Mouse (Mus musculus): ENCODE results near the gene Pbld2. TPM values are rescaled to one million over a fixed set of nuclear protein-coding genes. Genes with fewer than 3 reads are reported as not detected.
"Not testable (repeated sequence)": the region's sequence is repeated elsewhere in the genome, so short reads cannot be mapped to it uniquely, and the experiment has no call there.

The Pbld2 gene
- polyA plus RNA-seq, 1 experiment from 2014 or later: 0.76 TPM

DNA sequence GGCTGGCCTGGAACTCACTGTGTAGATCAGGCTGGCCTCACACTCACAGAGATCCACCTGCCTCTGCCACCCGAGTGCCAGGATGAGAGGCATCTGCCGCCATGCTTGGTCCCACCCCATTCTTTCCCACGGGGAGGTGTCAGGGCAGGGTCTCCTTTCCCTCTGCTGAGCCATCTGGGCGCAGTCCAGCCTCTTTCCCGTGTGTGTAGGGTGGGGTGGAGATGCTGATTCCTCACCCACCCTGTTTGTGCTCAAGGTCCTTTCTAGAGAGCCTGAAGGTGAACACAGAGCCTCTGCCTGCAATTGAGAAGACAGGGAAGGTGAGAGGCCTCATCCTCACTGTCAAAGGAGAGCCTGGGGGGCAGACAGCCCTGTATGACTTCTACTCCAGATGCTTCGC, 30.0 kb downstream of the Pbld2 start:
- 95% methylated on average over 6 of the region's 6 CpGs for WGBS
- H3K27ac ChIP-seq; H3K27me3 ChIP-seq (ENCODE audit: poor library complexity, severe bottlenecking); H3K9me3 ChIP-seq; H3K36me3 ChIP-seq (replicated peaks); H3K4me3 ChIP-seq; DNase-seq (ENCODE audit: extremely low spot score, low spot score): not testable (repeated sequence)
- peaks cover 16% of the 10 kb centered on the region for H3K4me1 ChIP-seq

DNA sequence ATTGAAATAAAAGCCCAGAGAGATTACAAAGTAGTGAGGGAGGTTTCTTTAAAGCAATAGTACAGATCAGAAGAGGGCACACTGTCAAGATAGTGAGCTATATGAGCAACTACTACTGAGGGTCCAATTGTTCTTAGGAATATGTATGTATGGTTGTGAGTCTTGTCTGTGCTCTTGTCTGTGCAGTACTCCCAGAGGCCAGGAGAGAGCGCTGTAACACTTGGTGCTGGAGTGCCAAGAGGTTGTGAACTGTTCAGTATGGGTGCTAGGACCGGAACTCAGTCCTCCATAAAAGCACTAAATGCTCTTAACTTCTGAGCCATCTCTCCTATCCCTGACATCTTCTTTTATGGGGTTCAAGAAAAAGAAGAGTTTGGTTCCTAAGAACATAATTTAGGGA, 30.5 kb downstream of the Pbld2 start:
- DNase-seq (ENCODE audit: extremely low spot score, low spot score): no peak
- Histone ChIP-seq H3K4me1 (peaks cover 16% of the 10 kb centered on the region), H3K27me3 (ENCODE audit: poor library complexity, severe bottlenecking) (no peaks in the 10 kb centered on the region), H3K9me3 (no peaks in the 10 kb centered on the region), H3K27ac (no peak overlapping the region), H3K36me3 (replicated peaks) (no peaks in the 10 kb centered on the region), H3K4me3 (no peak overlapping the region)
- WGBS: 74% methylated on average over 2 of the region's 2 CpGs

DNA sequence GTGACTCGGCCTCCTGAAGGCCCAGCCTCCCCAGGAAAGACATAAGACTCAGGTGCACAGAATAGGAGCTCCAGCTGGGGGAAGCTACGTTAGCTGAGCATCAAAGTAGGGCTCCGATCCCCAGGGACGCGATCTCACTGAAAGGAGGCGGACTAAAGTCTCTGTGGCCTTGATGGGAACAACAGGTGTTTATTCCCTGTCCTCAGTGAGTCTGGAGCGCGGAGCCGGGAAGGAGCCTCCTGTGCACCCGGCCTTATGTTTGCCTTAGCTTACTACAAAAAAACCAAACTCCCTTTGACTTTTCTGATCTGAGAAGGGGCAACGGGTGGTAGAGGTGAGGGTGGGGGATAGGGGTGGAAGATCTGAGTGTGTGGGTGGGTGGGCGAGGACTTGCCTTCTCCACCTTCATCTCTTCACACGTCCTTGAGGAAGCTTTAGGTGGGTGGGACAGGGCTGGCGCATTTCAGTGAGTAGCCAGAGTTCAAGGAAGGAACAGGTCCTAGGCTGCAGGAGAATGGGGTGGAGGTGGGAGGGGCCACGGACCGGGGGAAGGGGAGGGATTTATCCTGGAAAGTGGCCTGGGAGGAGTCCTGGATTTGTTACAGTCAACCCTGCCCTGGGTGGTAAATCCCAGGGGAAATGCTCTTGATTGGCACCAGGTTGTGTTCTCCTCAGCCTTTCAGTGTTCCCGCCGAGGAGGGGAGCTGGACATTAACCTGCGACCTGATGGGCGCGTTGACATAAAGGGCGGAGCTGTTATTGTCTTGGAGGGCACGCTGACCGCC, 33.0 kb downstream of the Pbld2 start:
- Histone ChIP-seq H3K9me3 (no peaks in the 10 kb centered on the region), H3K27ac (no peak overlapping the region), H3K4me3 (no peak overlapping the region), H3K4me1 (peaks cover 16% of the 10 kb centered on the region), H3K27me3 (ENCODE audit: poor library complexity, severe bottlenecking) (no peaks in the 10 kb centered on the region), H3K36me3 (replicated peaks) (no peaks in the 10 kb centered on the region)
- 42% methylated on average over 24 of the region's 24 CpGs for WGBS
- DNase-seq (ENCODE audit: extremely low spot score, low spot score): no peak

DNA sequence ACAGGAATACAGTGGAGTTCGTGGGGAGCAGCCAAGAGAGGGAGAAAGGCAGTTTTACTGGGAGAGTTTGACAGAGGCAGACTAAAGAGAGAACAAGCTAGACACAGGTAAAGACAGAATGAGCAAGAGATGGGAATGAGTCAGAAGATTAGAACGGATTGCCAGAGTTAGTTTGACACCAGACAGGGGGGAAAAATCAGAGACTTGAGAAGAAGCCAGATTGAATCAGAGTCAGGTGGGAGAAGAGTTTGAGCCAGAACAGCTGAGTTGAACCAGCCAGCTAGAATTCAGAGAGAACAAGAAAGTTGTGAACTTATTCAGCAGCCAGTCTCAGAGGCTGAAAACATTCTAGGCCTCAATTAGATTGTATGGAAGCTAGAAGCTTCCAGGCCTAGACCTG, 35.7 kb downstream of the Pbld2 start, which contains the start of gene Pbld1:
Gene Pbld1 (plus strand): TSS at position 301 of the 400 bp plus-strand sequence.
- Histone ChIP-seq H3K27ac (no peak within 1 kb of the TSS), H3K27me3 (ENCODE audit: poor library complexity, severe bottlenecking) (no peaks in the 10 kb centered on the region), H3K9me3 (no peaks in the 10 kb centered on the region), H3K4me1 (peaks cover 18% of the 10 kb centered on the region), H3K36me3 (replicated peaks) (no peaks in the 10 kb centered on the region), H3K4me3 (no peak within 1 kb of the TSS)
- no peak for DNase-seq (ENCODE audit: extremely low spot score, low spot score)
- WGBS: 89% methylated on average over 2 of the region's 2 CpGs

DNA sequence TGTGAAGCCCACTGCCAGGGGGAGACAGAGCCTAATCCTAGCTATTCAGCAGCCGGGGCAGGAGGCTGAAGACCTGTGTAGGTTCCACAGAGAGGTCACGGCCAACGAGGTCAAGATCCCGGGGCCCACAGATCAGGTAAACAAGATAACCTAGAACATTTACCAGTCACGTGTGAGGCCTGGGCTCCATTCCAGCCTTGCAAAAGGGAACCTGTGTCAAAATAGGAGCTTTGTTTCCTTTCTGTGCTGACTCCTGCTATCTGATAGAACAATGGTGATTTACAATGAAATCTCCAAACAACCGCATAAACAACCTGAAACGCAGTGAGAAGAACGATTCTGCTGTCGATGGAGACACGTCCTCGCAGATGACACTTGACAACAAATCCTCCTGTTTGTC, 36.3 kb downstream of the Pbld2 start:
- H3K4me1 ChIP-seq: peaks cover 23% of the 10 kb centered on the region
- no peak overlapping the region for H3K27ac ChIP-seq
- no peaks in the 10 kb centered on the region for H3K27me3 ChIP-seq (ENCODE audit: poor library complexity, severe bottlenecking)
- H3K4me3 ChIP-seq: no peak overlapping the region
- WGBS: 85% methylated on average over 11 of the region's 11 CpGs
- DNase-seq (ENCODE audit: extremely low spot score, low spot score): no peak
- H3K36me3 ChIP-seq (replicated peaks): no peaks in the 10 kb centered on the region
- H3K9me3 ChIP-seq: no peaks in the 10 kb centered on the region

DNA sequence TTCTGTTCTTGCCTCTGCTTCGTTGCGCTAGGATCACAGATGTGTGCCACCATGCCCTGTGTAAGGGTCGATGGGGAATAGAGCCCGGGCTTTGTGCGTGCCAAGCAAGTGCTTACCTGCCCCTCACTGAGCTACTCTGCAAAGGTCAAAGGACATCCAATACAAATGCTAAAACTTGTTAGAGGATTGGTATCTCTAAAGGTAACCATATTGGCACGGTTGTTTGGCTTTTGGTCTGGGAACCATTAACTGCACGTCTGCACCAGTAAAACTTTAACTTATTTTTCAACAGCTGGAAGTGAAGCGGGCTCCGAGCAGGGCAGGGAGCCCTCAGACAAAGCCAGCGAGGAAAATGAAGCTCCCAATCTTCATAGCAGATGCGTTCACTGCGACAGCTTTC, 37.2 kb downstream of the Pbld2 start:
- no peak overlapping the region for H3K27ac ChIP-seq
- H3K4me1 ChIP-seq: peaks cover 27% of the 10 kb centered on the region
- H3K4me3 ChIP-seq: no peak overlapping the region
- WGBS: 79% methylated on average over 12 of the region's 12 CpGs
- no peaks in the 10 kb centered on the region for H3K9me3 ChIP-seq
- no peaks in the 10 kb centered on the region for H3K36me3 ChIP-seq (replicated peaks)
- H3K27me3 ChIP-seq (ENCODE audit: poor library complexity, severe bottlenecking): no peaks in the 10 kb centered on the region
- DNase-seq (ENCODE audit: extremely low spot score, low spot score): no peak

DNA sequence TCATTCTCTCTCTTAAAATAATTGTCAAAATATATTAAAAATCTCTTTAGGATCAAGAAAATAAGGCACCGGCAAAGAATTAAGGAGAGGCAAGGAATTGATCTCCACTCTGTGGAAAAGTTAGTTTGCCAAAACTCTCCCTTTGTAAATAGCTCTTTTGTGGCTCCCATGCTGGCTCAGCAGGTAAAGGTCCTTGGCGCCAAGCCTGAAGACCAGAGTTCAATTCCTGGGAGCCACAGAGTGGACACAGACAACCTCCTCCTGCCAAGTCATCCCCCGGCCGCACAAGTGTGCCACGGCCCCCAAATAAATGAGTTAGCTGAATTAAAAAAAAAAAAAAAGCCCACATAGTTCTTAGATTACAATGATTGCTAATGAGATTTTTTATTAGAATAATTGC, 38.6 kb downstream of the Pbld2 start:
- WGBS: 87% methylated on average over 5 of the region's 5 CpGs
- no peak for DNase-seq (ENCODE audit: extremely low spot score, low spot score)
- Histone ChIP-seq H3K4me3 (no peak overlapping the region), H3K27ac (no peak overlapping the region), H3K4me1 (peaks cover 17% of the 10 kb centered on the region), H3K9me3 (no peaks in the 10 kb centered on the region), H3K36me3 (replicated peaks) (no peaks in the 10 kb centered on the region), H3K27me3 (ENCODE audit: poor library complexity, severe bottlenecking) (no peaks in the 10 kb centered on the region)

DNA sequence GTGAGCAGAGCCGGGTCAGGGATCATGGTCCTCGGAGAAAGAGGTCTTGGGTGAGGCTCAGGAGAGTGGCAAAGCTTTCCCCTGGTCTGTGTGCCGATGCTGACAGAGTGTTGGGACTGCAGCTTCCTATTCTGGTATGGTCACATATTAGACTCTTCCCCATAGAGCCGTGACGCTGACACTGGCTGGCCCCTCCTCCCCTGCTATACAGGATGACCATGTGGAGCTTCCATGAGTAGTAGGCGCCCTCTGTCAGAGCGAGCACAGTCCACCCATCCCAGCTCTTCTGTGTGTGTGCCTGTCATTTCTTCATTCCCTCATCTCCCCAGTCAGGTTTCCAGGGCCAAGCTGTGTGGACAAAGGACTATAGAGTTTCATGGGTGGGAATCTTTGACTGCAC, 39.2 kb downstream of the Pbld2 start:
- peaks cover 17% of the 10 kb centered on the region for H3K4me1 ChIP-seq
- H3K36me3 ChIP-seq (replicated peaks): no peaks in the 10 kb centered on the region
- H3K27me3 ChIP-seq (ENCODE audit: poor library complexity, severe bottlenecking): no peaks in the 10 kb centered on the region
- H3K4me3 ChIP-seq: no peak overlapping the region
- H3K27ac ChIP-seq: no peak overlapping the region
- 82% methylated on average over 7 of the region's 7 CpGs for WGBS
- no peaks in the 10 kb centered on the region for H3K9me3 ChIP-seq
- DNase-seq (ENCODE audit: extremely low spot score, low spot score): no peak

DNA sequence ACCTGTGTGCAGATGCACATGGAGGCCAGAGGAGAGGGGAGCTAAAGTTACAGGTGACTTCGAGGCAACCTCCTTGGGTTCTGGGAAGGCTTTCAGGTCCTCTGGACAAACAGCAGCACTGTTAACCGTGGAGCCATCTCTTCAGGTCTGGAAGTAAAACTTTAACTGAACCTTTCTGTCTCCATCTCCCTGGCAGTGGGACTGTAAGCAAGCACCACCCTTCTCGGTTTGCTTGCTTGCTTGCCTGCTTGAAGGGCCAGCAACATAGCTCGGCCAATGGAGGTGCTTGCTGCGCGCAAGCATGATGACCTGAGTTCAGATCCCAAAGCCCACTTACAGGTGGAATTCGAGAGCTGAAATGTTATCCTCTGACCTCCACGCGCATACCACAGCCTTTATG, 40.4 kb downstream of the Pbld2 start:
- 89% methylated on average over 9 of the region's 9 CpGs for WGBS
- H3K4me3 ChIP-seq: no peak overlapping the region

DNA sequence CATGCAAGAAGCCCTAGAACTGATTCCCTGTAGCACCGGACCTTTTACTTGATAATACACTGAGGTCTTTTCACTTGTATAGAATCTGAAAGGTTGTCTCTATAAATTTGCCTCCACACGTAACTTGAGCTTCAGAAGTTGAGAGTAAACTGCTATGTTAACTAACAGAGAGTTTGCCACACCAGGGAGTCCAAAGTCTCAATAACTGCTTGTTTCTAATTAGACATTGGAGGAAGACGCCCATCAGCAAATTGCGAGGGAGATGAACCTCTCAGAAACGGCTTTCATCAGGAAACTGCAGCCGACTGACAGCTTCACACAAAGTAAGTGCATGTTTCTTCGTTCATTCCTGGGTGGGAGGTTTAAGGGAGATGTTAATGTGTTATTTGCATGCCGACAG, 41.4 kb downstream of the Pbld2 start:
- Histone ChIP-seq H3K27ac (no peak overlapping the region), H3K4me1 (peaks cover 17% of the 10 kb centered on the region), H3K4me3 (no peak overlapping the region), H3K27me3 (ENCODE audit: poor library complexity, severe bottlenecking) (no peaks in the 10 kb centered on the region), H3K9me3 (no peaks in the 10 kb centered on the region), H3K36me3 (replicated peaks) (no peaks in the 10 kb centered on the region)
- DNase-seq (ENCODE audit: extremely low spot score, low spot score): no peak
- WGBS: 56% methylated on average over 8 of the region's 8 CpGs

More for the DNA sequence above, 40.4 kb downstream of the Pbld2 start:
- H3K9me3 ChIP-seq: no peaks in the 10 kb centered on the region
- peaks cover 17% of the 10 kb centered on the region for H3K4me1 ChIP-seq
- H3K27ac ChIP-seq: no peak overlapping the region
- no peaks in the 10 kb centered on the region for H3K36me3 ChIP-seq (replicated peaks)
- H3K27me3 ChIP-seq (ENCODE audit: poor library complexity, severe bottlenecking): no peaks in the 10 kb centered on the region
- DNase-seq (ENCODE audit: extremely low spot score, low spot score): no peak

DNA sequence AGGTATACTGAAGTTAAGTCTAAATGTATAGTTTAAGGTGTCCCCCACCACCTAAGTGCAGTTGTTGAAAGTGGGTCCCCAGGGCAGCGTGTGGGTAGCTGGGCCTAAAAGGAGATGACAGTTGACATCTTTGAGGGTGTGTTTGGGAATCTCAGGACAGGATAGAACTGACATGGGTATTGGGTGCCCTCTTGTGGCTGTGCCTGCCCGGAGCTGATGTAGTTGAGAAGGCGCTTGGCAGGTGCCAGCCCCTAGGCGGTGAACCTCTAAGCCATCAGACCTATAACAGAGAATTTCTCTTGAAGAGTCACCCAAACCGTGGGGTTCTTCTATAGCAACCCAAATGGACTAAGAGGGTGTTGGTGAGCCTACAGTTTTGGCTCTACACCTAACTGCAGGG, 41.9 kb downstream of the Pbld2 start:
- peak; percentile 79 for DNase-seq (ENCODE audit: extremely low spot score, low spot score)
- WGBS: 8% methylated on average over 5 of the region's 5 CpGs

DNA sequence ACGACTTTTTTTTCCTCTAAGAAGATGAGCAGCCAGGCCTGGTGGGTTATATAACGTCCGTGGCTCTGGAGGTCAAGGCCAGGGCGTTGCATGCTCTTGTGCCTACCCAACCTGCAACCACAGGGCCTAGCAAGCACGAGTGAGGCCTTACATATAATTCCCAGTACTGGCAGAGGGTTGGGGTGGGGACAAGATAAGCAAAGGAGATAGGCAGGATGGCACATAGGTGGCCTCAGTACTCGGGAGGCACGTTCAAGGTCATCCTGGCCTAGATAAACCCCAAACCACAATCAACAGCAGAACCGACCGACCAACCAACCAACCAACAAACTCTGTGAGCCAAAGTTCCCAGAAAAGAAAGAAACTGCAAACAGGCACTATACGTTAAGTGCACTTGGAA, 62.2 kb downstream of the Pbld2 start:
- 92% methylated on average over 10 of the region's 10 CpGs for WGBS
- H3K36me3 ChIP-seq (replicated peaks): no peaks in the 10 kb centered on the region
- H3K27ac ChIP-seq: no peak overlapping the region
- H3K4me3 ChIP-seq: no peak overlapping the region
- peaks cover 25% of the 10 kb centered on the region for H3K27me3 ChIP-seq (ENCODE audit: poor library complexity, severe bottlenecking)
- no peak for DNase-seq (ENCODE audit: extremely low spot score, low spot score)
- no peaks in the 10 kb centered on the region for H3K9me3 ChIP-seq
- H3K4me1 ChIP-seq: peaks cover 17% of the 10 kb centered on the region

More for the DNA sequence above, 41.9 kb downstream of the Pbld2 start:
- Histone ChIP-seq H3K27me3 (ENCODE audit: poor library complexity, severe bottlenecking) (no peaks in the 10 kb centered on the region), H3K4me1 (peaks cover 17% of the 10 kb centered on the region), H3K4me3 (no peak overlapping the region), H3K9me3 (no peaks in the 10 kb centered on the region), H3K36me3 (replicated peaks) (no peaks in the 10 kb centered on the region), H3K27ac (no peak overlapping the region)

DNA sequence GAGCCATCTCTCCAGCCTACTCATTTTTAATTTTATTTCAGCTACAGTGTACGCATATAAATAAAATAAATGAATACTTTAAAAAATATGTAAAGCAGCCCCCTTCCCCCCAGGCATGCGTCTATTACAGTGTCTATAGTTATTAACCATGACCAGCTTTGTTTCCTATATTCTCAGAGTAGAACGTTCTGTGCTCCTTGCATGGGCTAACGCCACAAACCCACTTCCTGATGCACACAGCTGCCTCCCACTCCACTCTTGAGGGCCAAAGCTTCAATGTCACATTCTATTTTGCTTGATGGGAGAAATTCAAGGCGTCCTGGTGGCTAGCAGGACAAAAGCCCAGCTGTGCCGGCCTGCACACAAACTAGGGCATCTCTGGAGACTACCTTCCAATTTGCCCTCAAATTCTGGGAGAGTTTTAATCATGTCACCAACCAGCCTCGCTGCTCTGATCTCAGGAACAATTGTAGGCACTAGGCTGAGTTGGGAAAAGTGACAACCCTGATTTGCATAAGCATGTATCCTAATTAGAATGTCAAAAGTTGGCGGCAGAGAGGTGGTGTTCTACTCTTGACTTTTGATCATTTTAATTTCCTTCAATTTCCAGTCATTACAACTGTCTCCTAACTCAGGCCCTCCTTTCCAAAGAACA, 65.1 kb downstream of the Pbld2 start:
- Histone ChIP-seq H3K36me3 (replicated peaks) (no peaks in the 10 kb centered on the region), H3K27me3 (ENCODE audit: poor library complexity, severe bottlenecking) (peaks cover 26% of the 10 kb centered on the region), H3K4me1 (peaks cover 17% of the 10 kb centered on the region), H3K27ac (peak overlapping the region; percentile 70; the same call in 1 of the 2 replicates), H3K4me3 (peak overlapping the region; percentile 51), H3K9me3 (no peaks in the 10 kb centered on the region)
- DNase-seq (ENCODE audit: extremely low spot score, low spot score): no peak
- WGBS: 31% methylated on average over 8 of the region's 8 CpGs

Measured in forebrain, embryonic 10.5 days (tissue).